Mouse (Mus musculus) MEL (cell line): ENCODE measurements around the gene Tle3.

ENCODE experiments used
- BHLHE40 ChIP-seq: IDR thresholded peaks from 2 replicates; pipeline ENCODE4 v1.6.1; 2012; ENCODE audit warnings: low read depth, mild to moderate bottlenecking, inconsistent platforms, low read length, improper control_type of control experiment, borderline replicate concordance
- CTCF ChIP-seq, 3 experiments: IDR thresholded peaks in 2 of 3; conservative IDR thresholded peaks in 1 of 3; 2 replicates each; pipeline ENCODE4 v1.5.1; 2011 to 2012; ENCODE audit warnings: low read length in 3 of 3, low read depth in 2 of 3, mild to moderate bottlenecking in 2 of 3, improper control_type of control experiment in 1 of 3, inconsistent platforms in 1 of 3, mixed read lengths in 1 of 3, moderate library complexity in 1 of 3; ENCODE audit not compliant: control insufficient read depth in 1 of 3, insufficient read depth in 1 of 3, poor library complexity in 1 of 3, severe bottlenecking in 1 of 3
- E2F4 ChIP-seq: IDR thresholded peaks from 2 replicates; pipeline ENCODE4 v1.6.1; 2011; ENCODE audit warnings: low read depth, low read length, improper control_type of control experiment, borderline replicate concordance
- EP300 ChIP-seq, 2 experiments: IDR thresholded peaks; 2 replicates each; pipeline ENCODE4 v1.6.1; 2011; ENCODE audit warnings: improper control_type of control experiment in 2 of 2, low read length in 2 of 2, low read depth in 1 of 2, mild to moderate bottlenecking in 1 of 2
- GABPA ChIP-seq: IDR thresholded peaks from 2 replicates; pipeline ENCODE4 v1.6.1; 2012; ENCODE audit warnings: low read depth, mild to moderate bottlenecking, inconsistent platforms, low read length, improper control_type of control experiment, moderate library complexity
- MYC ChIP-seq: IDR thresholded peaks from 2 replicates; pipeline ENCODE4 v1.6.1; 2011; ENCODE audit warnings: low read depth, mild to moderate bottlenecking, low read length, improper control_type of control experiment, moderate library complexity
- POLR2A ChIP-seq, 2 experiments: IDR thresholded peaks; 2 replicates each; pipeline ENCODE4 v1.6.1; 2011 to 2012; ENCODE audit warnings: low read length in 2 of 2, mild to moderate bottlenecking in 2 of 2, control low read depth in 1 of 2, improper control_type of control experiment in 1 of 2, low read depth in 1 of 2, moderate library complexity in 1 of 2; ENCODE audit not compliant: control insufficient read depth in 1 of 2, insufficient read depth in 1 of 2, poor library complexity in 1 of 2
- POLR2AphosphoS5 ChIP-seq: IDR thresholded peaks from 2 replicates; pipeline ENCODE4 v1.6.1; 2012; ENCODE audit warnings: low read depth, borderline replicate concordance, mild to moderate bottlenecking, inconsistent platforms, low read length, moderate library complexity, mixed read lengths
- RAD21 ChIP-seq: IDR thresholded peaks from 2 replicates; pipeline ENCODE4 v1.6.1; 2011; ENCODE audit warnings: mild to moderate bottlenecking, low read depth, low read length, improper control_type of control experiment
- RCOR1 ChIP-seq: IDR thresholded peaks from 2 replicates; pipeline ENCODE4 v1.6.1; 2012; ENCODE audit warnings: low read depth, mild to moderate bottlenecking, inconsistent platforms, low read length, improper control_type of control experiment
- SMC3 ChIP-seq: IDR thresholded peaks from 2 replicates; pipeline ENCODE4 v1.6.1; 2011; ENCODE audit warnings: low read depth, low read length, improper control_type of control experiment
- TAL1 ChIP-seq: IDR thresholded peaks from 2 replicates; pipeline ENCODE4 v1.6.1; 2012; ENCODE audit warnings: mild to moderate bottlenecking, inconsistent platforms, low read length, moderate library complexity, mixed read lengths
- TCF12 ChIP-seq: IDR thresholded peaks from 2 replicates; pipeline ENCODE4 v1.6.1; 2014; ENCODE audit warnings: low read depth, mild to moderate bottlenecking, inconsistent platforms, low read length, improper control_type of control experiment, moderate library complexity
- USF1 ChIP-seq: IDR thresholded peaks from 2 replicates; pipeline ENCODE4 v1.6.1; 2014; ENCODE audit warnings: low read depth, mild to moderate bottlenecking, inconsistent platforms, low read length, improper control_type of control experiment, moderate library complexity

DNA sequence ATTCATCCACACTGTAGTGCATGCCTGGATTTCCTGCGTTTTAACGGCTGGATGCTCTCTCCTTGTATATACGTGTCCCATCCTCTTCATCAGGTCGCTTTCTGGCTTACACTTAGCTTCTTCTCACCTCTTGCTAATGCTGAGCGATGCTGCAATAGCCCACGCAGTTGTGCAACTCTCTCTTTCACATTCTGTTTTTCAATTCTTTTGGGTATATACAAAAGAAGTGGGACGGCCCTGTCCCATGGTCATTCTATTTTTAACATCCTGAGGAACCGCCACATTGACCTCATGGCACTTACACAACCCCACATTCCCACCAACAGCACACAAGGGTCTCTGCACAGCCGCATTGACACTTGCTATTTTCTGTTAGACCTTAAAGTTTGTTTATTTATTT lies 9.0 kb upstream of the Tle3 start:
- TF ChIP-seq BHLHE40 (no peak), USF1 (no peak), GABPA (no peak), POLR2AphosphoS5 (no peak), CTCF (IDR thresholded peaks at IDR 0.05 in 2 of 3, conservative IDR thresholded peaks at IDR 0.05 in 1 of 3; ENCODE audit: control insufficient read depth in 1 of 3, insufficient read depth in 1 of 3, low read depth in 2 of 3, low read length in 3 of 3, poor library complexity in 1 of 3, severe bottlenecking in 1 of 3) (no peak), RAD21 (no peak), POLR2A (IDR thresholded peaks at IDR 0.05; ENCODE audit: control insufficient read depth in 1 of 2, insufficient read depth in 1 of 2, low read depth in 1 of 2, low read length in 2 of 2, poor library complexity in 1 of 2) (no peak), E2F4 (no peak), TAL1 (no peak), SMC3 (no peak), MYC (no peak), EP300 (IDR thresholded peaks at IDR 0.05; ENCODE audit: low read depth in 1 of 2, low read length in 2 of 2) (no peak), RCOR1 (no peak), TCF12 (no peak)
